Mouse (Mus musculus): ENCODE results near the gene Robo3. TPM values are rescaled to one million over a fixed set of nuclear protein-coding genes. Genes with fewer than 3 reads are reported as not detected.

The Robo3 gene
- 0.21 and 0.44 TPM in 2 replicates for polyA plus RNA-seq (2012; rRNA removed)

- no peak for DNase-seq (ENCODE audit: low read depth, low spot score)
- WGBS = 2% methylated on average over 40 of the region's 40 CpGs
These were observed at the start of gene Robo3 for GRCm38 (mm10) chr9:37432720-37433421. Gene Robo3, minus strand, starts transcription at chr9:37433246.

DNA sequence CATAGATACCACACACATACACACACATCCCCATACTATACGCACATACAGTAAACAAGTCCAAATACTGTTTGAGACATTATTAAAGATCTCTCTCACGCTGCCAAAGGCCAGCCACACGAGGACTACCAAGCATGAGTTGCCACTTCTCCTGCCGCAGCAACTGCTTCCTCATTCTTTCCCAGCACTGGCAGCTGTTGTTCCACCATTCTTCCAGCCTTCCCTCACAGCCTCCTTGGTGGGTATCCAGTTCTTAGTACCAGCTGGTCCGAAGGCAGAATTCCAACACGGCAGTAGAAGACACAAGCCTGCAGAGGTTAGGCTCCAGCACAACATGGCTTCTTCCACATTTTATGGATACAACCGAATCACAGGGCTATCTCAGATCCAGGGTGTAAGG lies 41.9 kb upstream of the Robo3 start:
- DNase-seq (ENCODE audit: low read depth, low spot score) = no peak

DNA sequence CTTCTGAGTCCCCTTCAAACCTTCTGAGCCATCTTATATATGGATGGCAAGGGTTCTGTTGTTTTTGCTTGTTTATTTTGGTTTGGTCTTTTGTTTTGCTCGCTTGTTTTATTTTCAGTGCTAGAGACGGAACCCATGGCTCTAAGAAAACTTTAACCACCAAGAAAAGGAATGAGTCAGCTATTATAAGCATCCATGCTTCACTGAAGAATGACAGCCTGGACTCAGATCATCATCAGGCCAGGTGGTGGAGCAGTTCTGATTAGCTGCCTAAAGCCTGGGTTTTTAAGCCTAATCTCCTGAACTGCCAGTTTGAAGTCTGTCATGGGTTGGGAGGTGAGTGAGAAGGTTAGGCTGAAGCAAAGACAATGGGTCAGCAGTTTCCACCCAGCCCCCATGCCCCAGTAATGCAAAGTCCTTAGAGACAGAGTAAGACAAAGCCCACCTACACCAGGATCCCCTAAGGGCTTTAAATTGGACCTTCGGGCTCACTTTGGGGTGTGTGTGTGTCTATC lies 40.6 kb upstream of the Robo3 start:
- 69% methylated on average over 3 of the region's 3 CpGs for WGBS
- DNase-seq (ENCODE audit: low read depth, low spot score) = no peak

More for the DNA sequence above, 41.9 kb upstream of the Robo3 start:
- WGBS = 70% methylated on average over 7 of the region's 7 CpGs

DNA sequence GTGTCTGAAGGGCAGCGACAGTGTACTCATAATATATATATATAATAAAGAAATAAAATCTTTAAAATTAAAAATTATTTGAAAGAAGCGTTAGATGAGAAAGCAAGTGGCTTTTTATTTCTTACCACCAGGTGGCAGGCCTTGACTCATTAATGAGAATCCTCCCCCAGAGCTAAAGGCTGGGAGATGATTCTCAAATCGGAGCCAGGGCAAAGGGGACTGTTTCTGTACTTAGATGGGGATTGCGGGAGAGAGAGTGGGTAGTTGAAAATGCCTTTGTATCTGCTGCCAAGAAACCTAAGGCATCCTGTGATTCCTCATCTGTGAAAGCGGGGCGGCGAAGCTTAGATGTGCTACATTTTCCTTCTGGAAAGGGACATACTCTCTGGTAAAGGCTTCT lies 29.7 kb upstream of the Robo3 start:
- peak; percentile 21 for DNase-seq (ENCODE audit: low read depth, low spot score)
- WGBS = 19% methylated on average over 7 of the region's 7 CpGs

GRCm38 (mm10) chr9:37461571-37461970 lies 28.5 kb upstream of the Robo3 start:
- no peak for DNase-seq (ENCODE audit: low read depth, low spot score)
- WGBS = 24% methylated on average over 3 of the region's 3 CpGs

DNA sequence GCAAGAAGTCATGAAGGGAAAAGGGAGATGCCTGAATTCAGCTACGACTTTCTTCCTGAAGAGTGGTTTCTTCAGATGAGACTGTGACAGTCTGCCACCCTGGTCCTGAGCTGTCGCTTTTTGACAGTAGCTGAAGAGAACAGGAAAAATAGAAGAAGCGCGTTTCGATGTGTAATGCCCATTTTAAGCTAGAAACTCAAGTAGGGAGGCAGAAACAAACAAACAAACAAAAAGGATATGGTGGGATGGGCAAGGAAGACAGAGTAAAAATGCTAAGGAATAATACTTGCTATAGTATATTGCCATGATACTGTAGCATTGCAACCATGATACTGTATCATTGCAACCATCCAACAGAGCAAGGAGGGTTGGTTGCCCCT lies 27.9 kb upstream of the Robo3 start:
- DNase-seq (ENCODE audit: low read depth, low spot score) = no peak
- 15% methylated on average over 5 of the region's 5 CpGs for WGBS

- no peak for DNase-seq (ENCODE audit: low read depth, low spot score)
- 1% methylated on average over 81 of the region's 81 CpGs for WGBS
These were observed 27.3 kb upstream of the Robo3 start for GRCm38 (mm10) chr9:37460043-37460960.

DNA sequence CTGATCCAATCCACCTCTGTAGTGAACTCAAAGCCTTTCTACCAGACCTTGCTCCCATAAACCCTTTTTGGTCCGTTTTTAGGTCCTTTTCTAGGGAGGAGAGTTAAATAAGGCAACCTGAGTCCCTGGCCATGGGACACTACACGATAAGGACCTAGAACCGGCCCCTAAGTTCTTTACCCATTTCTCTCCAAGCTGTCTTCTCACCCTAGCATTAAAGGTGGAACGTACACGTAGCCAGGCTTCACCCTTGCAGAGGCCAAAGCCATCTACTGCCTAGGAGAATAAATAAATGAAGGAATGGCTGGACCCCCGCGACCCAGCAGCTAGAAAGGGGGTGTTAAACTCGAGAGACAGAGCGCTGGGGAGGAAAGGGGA lies 26.6 kb upstream of the Robo3 start:
- no peak for DNase-seq (ENCODE audit: low read depth, low spot score)
- 8% methylated on average over 9 of the region's 9 CpGs for WGBS

DNA sequence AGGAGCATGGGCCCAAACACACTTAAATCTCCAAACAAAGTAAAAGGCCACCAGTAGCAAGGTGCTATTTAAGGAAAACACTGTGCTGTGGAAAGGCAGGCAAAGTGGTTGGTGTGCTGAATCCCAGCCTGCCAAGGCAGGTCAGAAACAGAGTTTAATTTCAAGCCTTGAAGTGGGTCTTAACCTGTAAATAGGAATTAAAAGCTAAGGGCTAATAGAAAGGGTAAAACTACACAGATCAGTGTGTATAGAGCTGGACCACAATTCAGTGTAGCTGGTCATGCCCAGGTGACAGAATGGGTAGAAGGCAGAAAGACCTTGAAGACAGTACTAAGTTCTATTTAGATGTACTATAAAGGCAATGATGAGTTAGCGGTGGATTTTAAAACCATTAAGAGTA lies 24.1 kb upstream of the Robo3 start:
- 72% methylated on average over 1 of the region's 1 CpGs for WGBS
- DNase-seq (ENCODE audit: low read depth, low spot score) = no peak

GRCm38 (mm10) chr9:37456481-37456910 lies 23.4 kb upstream of the Robo3 start:
- DNase-seq (ENCODE audit: low read depth, low spot score) = no peak
- 1% methylated on average over 20 of the region's 20 CpGs for WGBS

GRCm38 (mm10) chr9:37455868-37456267 lies 22.8 kb upstream of the Robo3 start:
- WGBS = 7% methylated on average over 8 of the region's 8 CpGs
- DNase-seq (ENCODE audit: low read depth, low spot score) = no peak

- 26% methylated on average over 3 of the region's 3 CpGs for WGBS
These were observed 21.9 kb upstream of the Robo3 start for GRCm38 (mm10) chr9:37454991-37455390.

DNA sequence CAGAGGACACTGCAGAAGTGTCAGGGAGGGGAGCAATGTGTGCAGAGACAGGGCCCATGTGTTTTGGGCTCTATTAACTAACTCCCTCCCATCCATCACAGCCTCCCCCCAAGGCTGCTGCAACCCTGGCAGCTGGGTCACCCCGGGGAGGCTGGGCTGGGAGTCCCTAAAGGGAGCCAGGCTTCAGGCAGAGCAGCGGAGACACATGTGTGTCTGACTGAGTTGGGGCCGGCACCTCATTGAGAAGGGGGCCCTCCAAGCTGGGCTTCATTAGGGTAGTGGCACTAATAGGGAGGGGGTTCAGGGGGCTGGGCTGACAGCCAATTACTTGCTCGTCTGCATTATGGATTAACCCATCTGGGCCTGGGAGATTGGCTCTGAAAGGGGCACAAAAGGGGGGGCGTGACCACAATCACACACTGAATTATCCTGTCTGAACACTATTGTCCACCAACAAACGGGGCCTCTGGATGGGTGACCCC lies 21.0 kb upstream of the Robo3 start:
- 21% methylated on average over 6 of the region's 6 CpGs for whole genome bisulfite sequencing
- no peak for DNase-seq (ENCODE audit: low read depth, low spot score)

More at GRCm38 (mm10) chr9:37454991-37455390, 21.9 kb upstream of the Robo3 start:
- DNase-seq (ENCODE audit: low read depth, low spot score) = no peak

DNA sequence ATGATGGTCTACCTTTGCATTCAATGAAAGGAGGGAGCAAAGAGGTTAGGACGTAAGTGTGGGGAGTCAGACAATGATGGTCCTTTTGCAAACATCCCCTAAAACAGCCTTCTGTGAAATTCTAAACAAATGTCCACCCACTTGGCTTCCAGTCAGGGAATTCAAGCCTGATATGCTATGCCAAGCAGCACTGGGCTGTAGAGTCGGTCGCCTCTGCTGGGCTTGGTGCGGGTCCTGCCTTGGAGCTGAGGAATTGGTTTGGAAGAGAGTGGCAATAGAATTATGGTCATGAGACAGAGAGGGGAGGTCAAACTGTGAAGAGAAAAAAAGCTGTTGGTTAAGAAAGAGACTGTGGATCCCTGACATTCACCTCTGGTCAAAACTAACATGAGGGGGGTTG lies 20.3 kb upstream of the Robo3 start:
- WGBS = 23% methylated on average over 4 of the region's 4 CpGs

DNA sequence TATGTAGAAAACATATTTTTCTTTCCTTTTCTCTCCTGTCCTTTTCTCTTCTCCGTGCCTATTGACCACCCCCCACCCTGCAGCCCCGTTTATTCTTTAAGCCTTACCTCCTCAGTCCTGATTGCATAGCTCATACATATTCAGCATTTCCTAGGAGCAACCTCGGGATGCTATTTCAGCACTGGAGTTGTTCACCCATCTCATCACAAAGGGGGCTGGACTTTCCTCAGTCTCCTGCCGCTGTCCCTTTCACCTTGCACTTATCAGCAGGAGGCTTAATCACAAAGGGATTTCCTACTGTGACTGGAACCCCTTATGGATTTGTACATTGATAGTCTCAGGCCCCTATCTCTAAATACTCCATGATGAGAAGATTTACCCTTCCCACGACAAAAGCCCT lies 19.4 kb upstream of the Robo3 start:
- 3% methylated on average over 5 of the region's 5 CpGs for WGBS
- no peak for DNase-seq (ENCODE audit: low read depth, low spot score)

More for the DNA sequence above, 20.3 kb upstream of the Robo3 start:
- DNase-seq (ENCODE audit: low read depth, low spot score) = no peak

DNA sequence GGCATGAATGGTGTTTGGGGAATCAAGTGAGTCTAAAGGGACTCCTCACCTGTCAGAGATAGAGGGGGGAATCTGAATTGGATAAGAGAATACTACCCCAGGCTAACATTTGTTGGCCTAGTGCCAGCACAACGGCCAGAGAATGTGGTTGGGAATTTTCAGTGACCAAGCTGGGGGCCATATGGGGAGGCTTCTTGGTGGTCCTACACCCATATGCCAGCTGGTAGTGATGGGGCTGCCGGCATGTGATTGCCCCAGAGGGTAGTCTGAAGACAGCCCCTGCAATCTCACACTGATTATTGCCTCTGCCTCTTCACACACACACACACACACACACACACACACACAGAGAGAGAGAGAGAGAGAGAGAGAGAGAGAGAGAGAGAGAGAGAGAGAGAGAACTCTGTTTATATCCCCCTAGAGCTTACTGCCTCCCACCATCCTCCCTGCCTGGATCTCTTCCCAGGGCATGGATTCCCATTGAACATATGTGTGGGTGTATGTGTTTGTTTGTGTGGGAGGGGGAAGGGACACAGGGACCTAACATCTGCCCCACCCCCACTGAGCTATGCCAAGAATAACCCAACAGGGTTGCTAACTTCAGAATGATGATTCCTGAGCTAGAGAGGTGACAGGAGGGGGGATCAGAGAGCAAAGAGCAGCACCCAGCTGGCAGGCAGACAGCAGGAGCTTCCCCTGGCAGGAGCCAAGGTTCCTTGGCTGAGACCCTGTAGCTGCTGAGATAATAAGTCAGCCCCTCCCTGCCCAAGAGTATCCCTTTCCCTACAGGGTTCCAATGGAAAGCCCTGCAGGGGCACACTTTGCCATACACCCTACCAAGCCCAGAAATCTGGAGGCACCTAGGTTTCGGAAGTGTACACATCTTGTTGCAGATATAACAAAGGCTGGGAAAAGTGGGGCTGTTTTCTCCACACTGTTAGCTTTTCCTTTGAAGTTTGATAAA lies 5.0 kb upstream of the Robo3 start:
- DNase-seq (ENCODE audit: low read depth, low spot score) = no peak
- WGBS = 56% methylated on average over 3 of the region's 3 CpGs

DNA sequence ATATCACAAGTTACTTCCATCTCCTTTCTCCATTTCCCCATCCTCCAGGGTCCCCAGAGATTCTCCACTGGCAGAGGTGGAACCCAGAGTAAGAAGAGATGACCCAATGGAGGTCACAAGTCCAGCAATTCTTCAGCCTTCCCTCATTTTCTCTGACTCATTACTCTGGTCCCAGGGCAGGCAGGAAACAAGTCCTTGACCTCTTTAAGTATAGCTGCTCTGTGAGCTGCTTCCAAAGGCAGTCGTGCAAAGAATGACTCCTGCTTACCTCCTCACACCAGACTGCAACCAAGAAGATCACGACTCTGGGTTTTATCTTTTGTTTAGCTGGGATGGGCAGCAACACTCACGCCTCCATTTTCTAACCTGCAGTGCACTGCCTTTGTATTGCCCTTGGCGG lies 2.6 kb upstream of the Robo3 start:
- DNase-seq (ENCODE audit: low read depth, low spot score) = no peak
- 7% methylated on average over 4 of the region's 4 CpGs for WGBS

DNA sequence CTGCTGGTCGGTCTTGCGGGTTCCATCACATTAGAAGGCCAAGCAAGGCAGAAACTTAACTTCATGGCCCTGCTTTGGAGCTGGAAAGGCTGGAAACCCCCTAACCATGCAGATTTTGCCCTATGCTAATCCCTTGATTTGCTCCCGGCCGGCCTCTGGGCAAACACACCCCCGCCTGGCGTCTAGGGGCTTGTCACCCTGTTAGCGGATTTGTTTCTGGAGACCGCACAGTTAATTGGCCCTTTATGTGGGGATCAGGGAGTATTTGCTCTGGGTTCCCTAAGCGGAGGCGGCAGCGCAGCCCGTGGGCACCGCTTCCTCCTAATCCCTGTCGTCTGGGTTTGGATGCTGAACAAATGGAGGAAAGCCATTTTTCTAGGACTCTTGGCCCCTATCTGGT lies 1.9 kb upstream of the Robo3 start:
- WGBS = 14% methylated on average over 14 of the region's 14 CpGs

DNA sequence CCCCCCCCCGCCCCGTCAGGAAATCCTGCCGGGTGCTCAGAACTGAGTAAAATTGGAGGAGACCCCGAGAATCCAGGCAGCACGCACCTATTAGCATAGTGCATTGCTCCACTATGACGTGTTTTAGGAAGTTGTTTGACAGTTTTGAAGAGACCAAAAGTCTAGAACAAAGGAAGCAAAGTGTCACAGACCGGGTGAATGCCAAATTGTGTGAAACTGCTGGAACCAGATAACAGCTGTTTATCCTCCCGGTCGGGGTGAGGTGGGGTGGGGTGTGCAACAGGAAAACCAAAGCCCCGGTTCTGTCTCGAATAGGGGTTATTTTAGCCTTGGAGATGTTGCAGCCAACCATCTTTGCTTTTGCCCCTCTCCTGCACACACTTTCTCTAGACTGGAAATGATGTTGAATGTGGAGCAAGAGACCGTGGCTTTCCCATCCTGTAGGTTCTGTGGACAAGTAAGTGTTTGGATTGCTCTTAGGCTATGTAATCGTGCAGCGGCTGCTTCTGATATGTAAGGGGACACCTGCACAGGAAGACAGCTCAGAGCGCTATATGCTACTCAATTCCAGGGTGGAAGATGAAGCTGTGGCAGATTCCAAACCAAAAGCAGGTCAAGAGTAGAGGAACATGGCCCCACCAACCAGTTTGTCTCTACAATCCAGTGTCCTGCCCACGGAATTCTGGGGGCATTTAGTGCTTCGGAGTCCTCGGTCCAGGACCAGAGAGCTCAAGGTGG lies 946 bp upstream of the Robo3 start:
- WGBS = 4% methylated on average over 18 of the region's 18 CpGs

More for the DNA sequence above, 1.9 kb upstream of the Robo3 start:
- DNase-seq (ENCODE audit: low read depth, low spot score) = no peak

More for the DNA sequence above, 946 bp upstream of the Robo3 start:
- DNase-seq (ENCODE audit: low read depth, low spot score) = no peak

Measured in large intestine, adult 2 months (tissue).